In genomic region chr9:99994285-99995144, GRCm38 (mm10) we compare ENCODE assay signal across 9 mouse cellular contexts.
A peak's percentile ranks its signal among the peaks of the same experiment; 100 is the strongest.
DNase-seq lines count a peak whose midpoint lies in the region; ATAC-seq lines count a peak whose summit lies in the region.
"Had no signal": no experiment of that assay in that cellular context is flagged by ENCODE, and none has a peak within 500 bp of the region (broad histone marks: within the 10 kb centered on the region; RNA-seq: fewer than 3 reads in every experiment).

No protein-coding gene starts in this region.

- peak overlapping the region; percentile 17 for H3K4me3 ChIP-seq in kidney, embryonic 15.5 days (replicated peaks)
- peak overlapping the region; percentile 13 for H3K4me3 ChIP-seq in forebrain, embryonic 11.5 days (ENCODE audit: low read depth, low read length)

- no peak overlapping the region for H3K27ac ChIP-seq in kidney, embryonic 15.5 days
- no peak overlapping the region for H3K27ac ChIP-seq in forebrain, embryonic 11.5 days (ENCODE audit: low read depth, low read length)

- no peak for DNase-seq in kidney, adult 11 months
- peak; percentile 77 for DNase-seq in forebrain, embryonic 11.5 days (ENCODE audit: low spot score)
- DNase-seq in layer of hippocampus, adult 9-11 months: peak; percentile 9
- peak; percentile 86 for DNase-seq in retina, postnatal 1 day
- DNase-seq in lung, postnatal 25 days (ENCODE audit: low spot score): no peak
- no peak for DNase-seq in thymus, postnatal 36 days
- DNase-seq in B cell, adult 2 months: no peak

- peak overlapping the region; percentile 37 for H3K4me2 ChIP-seq in kidney, embryonic 15.5 days
- peak overlapping the region; percentile 47 for H3K4me2 ChIP-seq in forebrain, embryonic 11.5 days (ENCODE audit: low read depth, low read length, severe bottlenecking)

- 1% methylated on average over 30 of the region's 30 CpGs for WGBS in kidney, embryonic 15.5 days
- WGBS in forebrain, embryonic 11.5 days: 1% methylated on average over 30 of the region's 30 CpGs

- H3K9me3 ChIP-seq in kidney, embryonic 15.5 days (replicated peaks): no peaks in the 10 kb centered on the region
- no peaks in the 10 kb centered on the region for H3K9me3 ChIP-seq in forebrain, embryonic 11.5 days (ENCODE audit: control insufficient read depth, low read length)

- ATAC-seq in kidney, embryonic 15.5 days (replicated peaks; ENCODE audit: low FRiP score): peak; percentile 29; the same call in 1 of the 2 replicates
- peak; percentile 86 for ATAC-seq in forebrain, embryonic 11.5 days (replicated peaks; ENCODE audit: low FRiP score)

- H3K36me3 ChIP-seq in kidney, embryonic 15.5 days: no peaks in the 10 kb centered on the region
- no peaks in the 10 kb centered on the region for H3K36me3 ChIP-seq in forebrain, embryonic 11.5 days (ENCODE audit: control insufficient read depth, insufficient read depth, low read length)
- H3K36me3 ChIP-seq: G1E had no signal

- H3K4me1 ChIP-seq in kidney, embryonic 15.5 days: peaks cover 13% of the 10 kb centered on the region; the same call in 1 of the 2 replicates
- peaks cover 2% of the 10 kb centered on the region for H3K4me1 ChIP-seq in forebrain, embryonic 11.5 days (replicated peaks; ENCODE audit: control insufficient read depth, insufficient read depth, low read length)

- no peak overlapping the region for H3K9ac ChIP-seq in kidney, embryonic 15.5 days
- H3K9ac ChIP-seq in forebrain, embryonic 11.5 days (ENCODE audit: low read length): peak overlapping the region; percentile 4; the same call in 1 of the 2 replicates

- H3K27me3 ChIP-seq in kidney, embryonic 15.5 days: peaks cover 64% of the 10 kb centered on the region
- peaks cover 4% of the 10 kb centered on the region; the same call in 1 of the 2 replicates for H3K27me3 ChIP-seq in forebrain, embryonic 11.5 days (ENCODE audit: control insufficient read depth, insufficient read depth, low read length)

Comparison
In these comparisons a context has a peak if more than half of its experiments do, and no peak if none do; other contexts are left out.
1. DNase-seq: peak in forebrain, embryonic 11.5 days (single experiment), layer of hippocampus, adult 9-11 months (single experiment) and retina, postnatal 1 day (single experiment); none in kidney, adult 11 months (single experiment), lung, postnatal 25 days (single experiment), thymus, postnatal 36 days (0 of 2) and B cell, adult 2 months (0 of 2).